Mouse (Mus musculus) myocyte (in vitro differentiated cells): Measurements from ENCODE around the gene Fggy.
A peak's percentile ranks its signal among the peaks of the same experiment; 100 is the strongest.

Experiments
- E2F4 ChIP-seq: IDR thresholded peaks from one replicate; pipeline ENCODE4 v1.6.1; 2011; ENCODE audit warnings: mild to moderate bottlenecking, control low read depth, moderate library complexity; ENCODE audit not compliant: insufficient read depth
- MYOG ChIP-seq, 3 experiments: IDR thresholded peaks; one replicate each; pipeline ENCODE4 v1.6.1; 2011; ENCODE audit warnings: control low read depth in 2 of 3, low read depth in 2 of 3, mild to moderate bottlenecking in 2 of 3; ENCODE audit not compliant: insufficient read length in 2 of 3, control insufficient read depth in 1 of 3, insufficient read depth in 1 of 3
- POLR2A ChIP-seq: IDR thresholded peaks from one replicate; pipeline ENCODE4 v1.6.1; 2011; ENCODE audit warnings: low read depth, mild to moderate bottlenecking, control low read depth, moderate library complexity; ENCODE audit not compliant: insufficient read length
- SRF ChIP-seq: IDR thresholded peaks from one replicate; pipeline ENCODE4 v1.6.1; 2011; ENCODE audit warnings: low read depth; ENCODE audit not compliant: control insufficient read depth, insufficient read length

DNA sequence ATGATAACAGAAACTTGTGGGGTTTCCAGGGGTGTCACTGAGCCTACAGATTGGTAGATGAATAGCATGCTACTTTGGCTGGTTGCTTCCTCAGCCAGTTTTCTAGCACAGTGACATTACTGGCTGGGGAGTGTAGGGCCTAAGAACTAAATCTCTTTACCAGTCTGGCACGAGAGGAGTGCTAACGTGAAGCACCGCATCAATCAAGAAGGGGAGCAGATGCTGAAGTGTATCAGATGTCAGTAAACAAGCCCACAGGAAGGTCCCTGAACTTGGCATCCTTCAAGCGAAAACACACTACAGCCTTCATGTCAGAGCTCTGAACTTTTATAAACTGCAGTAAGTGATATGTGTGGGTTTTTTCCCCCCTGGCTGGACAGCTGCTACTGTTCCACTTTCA is 303.8 kb downstream of the Fggy start:
- TF ChIP-seq MYOG (IDR thresholded peaks at IDR 0.05; ENCODE audit: control insufficient read depth in 1 of 3, insufficient read depth in 1 of 3, insufficient read length in 2 of 3, low read depth in 2 of 3) (peak in 1 of 3 experiments; percentile 58), SRF (no peak), POLR2A (no peak), E2F4 (no peak)
